Mouse (Mus musculus) right cerebral cortex, postnatal 14 days (tissue): ENCODE measurements around the gene Tnnt3.

Source experiments
- DNase-seq: peaks from one replicate; pipeline ENCODE4 v3.0.0; 2022

The Tnnt3 gene

GRCm38 (mm10) chr7:142510021-142510777 is 11.6 kb downstream of the Tnnt3 start:
- DNase-seq, result no peak

GRCm38 (mm10) chr7:142514048-142514447 is 15.4 kb downstream of the Tnnt3 start:
- no peak for DNase-seq

- DNase-seq, result no peak
Observed at GRCm38 (mm10) chr7:142516221-142516978, 17.8 kb downstream of the Tnnt3 start.

GRCm38 (mm10) chr7:142517531-142517930 is 18.9 kb downstream of the Tnnt3 start:
- DNase-seq, result no peak

DNA sequence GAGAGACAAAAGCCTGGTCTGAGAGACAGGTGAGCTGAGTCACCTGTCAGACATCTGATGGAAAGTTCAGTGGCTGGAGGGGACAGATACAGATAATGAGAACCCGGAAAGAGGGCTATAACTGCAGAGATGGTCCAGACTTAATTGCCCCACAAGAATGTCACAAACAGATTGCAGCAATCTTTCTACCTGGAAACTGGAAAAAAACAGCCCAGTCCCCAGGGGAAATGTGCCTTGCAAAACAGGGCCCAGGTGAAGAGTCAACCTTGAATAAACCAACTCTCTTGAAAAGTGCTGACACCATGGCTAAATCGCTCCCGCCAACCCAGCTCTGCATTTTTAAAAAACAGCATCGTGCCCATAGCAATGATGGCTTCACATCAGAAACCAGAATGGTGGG is 21.7 kb downstream of the Tnnt3 start:
- DNase-seq, result no peak

DNA sequence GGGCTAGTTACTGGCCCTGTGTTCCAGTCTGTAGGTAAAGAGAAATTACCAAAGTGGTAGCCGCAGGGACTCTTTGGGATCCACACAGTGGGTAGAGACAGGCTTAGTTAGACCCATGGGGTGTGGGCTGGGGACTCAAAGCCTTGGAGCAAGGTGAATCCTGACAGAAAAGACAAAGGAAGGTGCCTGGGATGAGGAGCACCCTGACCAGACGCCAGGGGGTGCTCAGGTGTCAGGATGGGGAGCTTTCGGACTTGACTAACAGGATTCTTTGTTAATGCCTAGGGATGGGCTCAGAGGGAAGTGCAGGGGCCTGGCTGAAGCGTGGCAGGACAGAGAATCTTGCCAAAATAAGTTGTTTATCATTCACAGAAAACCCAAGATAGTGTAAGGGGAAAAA is 23.7 kb downstream of the Tnnt3 start:
- DNase-seq, result no peak

GRCm38 (mm10) chr7:142523200-142523990 is 24.8 kb downstream of the Tnnt3 start:
- DNase-seq, result no peak

DNA sequence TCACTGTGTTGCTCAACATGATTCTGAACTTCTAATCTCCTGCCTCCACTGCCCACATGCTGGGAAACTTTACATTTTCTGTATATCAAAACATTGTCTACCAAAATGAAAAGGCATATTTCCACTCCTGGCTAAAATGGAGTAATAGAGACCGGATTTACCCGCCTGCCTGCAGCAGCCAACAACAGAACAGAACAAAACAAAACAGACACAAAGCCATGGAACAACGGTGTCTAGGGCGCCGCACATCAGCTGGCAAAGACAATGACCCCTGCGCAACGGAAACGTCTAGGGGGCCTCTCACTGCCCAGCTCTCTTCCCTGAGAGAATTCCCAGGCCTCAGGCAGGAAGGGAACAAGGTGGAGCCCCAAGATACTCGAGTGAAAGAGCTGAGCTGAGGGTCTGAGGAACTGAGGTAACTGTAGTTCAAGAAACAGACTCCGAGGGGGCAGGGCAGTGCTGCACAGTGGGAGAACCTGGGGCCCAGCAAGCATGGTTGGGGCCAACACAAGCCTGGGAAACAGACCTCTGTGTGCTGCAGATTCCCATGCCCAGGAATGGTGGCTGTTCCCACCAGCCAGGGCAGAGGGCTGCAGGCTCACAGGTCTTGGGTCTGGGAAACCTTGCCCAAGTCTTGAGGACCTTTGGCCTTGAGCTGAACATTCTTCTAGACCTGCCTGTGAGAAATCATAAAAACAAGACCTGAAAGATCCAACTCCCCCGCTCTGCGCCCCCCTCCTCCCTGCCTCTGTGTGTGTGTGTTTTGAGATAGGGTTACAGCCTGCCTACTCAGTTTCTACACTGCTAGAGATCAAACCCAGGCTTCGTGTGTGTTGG is 26.9 kb downstream of the Tnnt3 start:
- no peak for DNase-seq

- DNase-seq, result no peak
Observed at GRCm38 (mm10) chr7:142529350-142529749, 30.7 kb downstream of the Tnnt3 start.

GRCm38 (mm10) chr7:142531973-142532521 is 33.4 kb downstream of the Tnnt3 start:
- DNase-seq, result no peak

DNA sequence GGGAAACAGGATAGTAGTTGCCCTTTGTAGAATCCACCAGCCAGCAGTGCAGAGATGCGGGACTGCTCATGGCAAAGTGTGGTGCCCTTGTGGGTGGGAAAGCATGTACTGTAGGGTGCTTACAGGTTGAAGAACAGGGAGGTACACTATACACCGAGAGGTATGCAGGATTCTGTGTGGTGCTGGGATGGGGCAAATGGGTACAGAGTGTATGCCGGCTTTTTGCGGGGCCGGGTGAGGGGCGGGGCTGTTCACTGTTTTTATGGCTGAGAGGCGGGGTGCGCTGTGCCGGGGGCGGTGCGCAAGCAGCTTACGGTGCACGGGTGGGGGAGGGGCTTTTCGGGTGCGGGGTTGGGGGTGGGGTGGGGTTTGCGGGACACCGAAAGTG is 34.0 kb downstream of the Tnnt3 start, which contains the start of gene Mrpl23:
TSS of gene Mrpl23 (plus strand) at position 16 of the 388 bp plus-strand sequence.
- DNase-seq, result no peak

GRCm38 (mm10) chr7:142533059-142533855 is 34.6 kb downstream of the Tnnt3 start:
- DNase-seq, result peak; percentile 89

DNA sequence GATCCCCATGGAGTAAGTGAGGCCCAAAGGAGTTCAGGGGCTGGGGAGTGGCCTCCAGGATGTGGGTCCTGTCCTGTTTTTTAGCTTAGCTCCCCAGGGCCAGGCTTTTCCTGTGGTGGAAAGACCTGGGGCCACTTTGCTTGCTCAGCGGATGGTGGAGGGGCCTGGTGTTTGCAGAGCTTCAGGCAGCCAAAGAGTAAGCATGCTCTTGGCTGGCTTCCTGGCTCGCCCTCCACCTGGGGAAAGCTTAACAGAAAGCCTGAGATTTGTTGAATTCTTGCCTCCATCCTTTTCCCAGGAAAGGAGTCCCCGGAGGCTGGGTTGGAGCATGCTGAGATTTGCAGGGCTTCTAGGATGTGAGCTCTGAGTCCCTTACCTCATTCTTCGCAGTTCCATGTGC is 36.5 kb downstream of the Tnnt3 start:
- no peak for DNase-seq

- no peak for DNase-seq
Observed at GRCm38 (mm10) chr7:142535832-142536231, 37.2 kb downstream of the Tnnt3 start.

DNA sequence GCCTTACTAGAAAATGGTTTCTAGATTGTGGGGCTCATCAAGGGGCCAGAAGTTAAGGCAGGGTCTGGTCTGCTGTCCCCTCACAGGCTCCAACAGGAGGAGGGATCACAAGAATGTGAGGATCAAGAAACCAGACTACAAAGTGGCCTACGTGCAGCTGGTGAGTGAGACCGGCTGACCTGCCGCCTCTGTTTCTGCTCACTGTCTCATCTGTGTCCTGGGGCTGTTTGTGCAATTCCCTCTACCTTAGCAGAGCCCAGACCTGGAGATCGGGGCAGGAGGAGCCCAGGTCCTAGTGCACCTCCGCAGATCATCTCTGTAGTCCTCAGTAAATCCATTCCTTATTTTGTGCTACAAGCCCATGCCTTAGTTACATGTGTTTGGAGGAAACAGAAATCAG is 38.5 kb downstream of the Tnnt3 start:
- no peak for DNase-seq

DNA sequence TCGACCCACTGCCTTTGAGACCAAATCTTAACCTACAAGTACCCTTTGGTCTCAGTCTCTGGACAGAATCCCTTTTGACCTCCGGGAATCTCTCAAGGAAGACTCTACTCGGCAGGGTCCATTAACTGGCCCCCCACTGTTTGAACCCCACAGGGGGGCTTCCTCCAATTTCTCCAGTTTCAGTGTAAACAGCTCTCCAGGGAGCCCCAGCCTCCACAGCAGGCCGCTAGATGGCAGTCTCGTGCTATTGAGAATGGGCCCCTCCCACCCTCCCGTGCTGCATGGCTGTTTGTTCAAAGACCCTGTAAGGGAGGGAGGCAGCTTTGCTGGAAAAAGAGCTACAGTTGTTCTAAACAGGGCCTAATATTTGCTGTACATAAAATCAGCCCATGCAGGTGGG is 39.2 kb downstream of the Tnnt3 start:
- DNase-seq, result peak; percentile 81

GRCm38 (mm10) chr7:142538291-142538690 is 39.7 kb downstream of the Tnnt3 start:
- DNase-seq, result no peak

GRCm38 (mm10) chr7:142538766-142539165 is 40.1 kb downstream of the Tnnt3 start:
- DNase-seq, result no peak

DNA sequence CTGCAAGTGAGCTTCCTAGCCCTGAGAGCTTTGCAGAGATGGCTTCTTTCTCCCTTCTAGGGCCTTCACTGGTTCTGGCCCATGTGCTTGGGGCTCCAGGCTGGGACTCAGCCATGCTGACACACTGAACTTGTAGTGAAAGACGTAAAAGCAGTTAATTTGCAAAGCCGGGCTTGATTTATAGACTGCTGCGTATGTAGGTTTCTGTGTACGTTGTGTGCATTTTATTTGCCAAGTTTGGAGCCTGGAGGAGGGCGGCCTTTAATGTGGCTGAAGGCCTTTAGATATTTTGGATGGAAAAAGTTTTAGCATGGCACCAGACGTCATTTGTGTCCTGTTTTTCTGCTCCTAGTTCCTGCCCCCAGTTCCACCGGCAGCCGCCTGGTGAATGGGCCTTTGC is 41.2 kb downstream of the Tnnt3 start:
- no peak for DNase-seq

GRCm38 (mm10) chr7:142542771-142543303 is 44.2 kb downstream of the Tnnt3 start:
- no peak for DNase-seq

- DNase-seq, result no peak
Observed at GRCm38 (mm10) chr7:142545967-142546366, 47.3 kb downstream of the Tnnt3 start.
